Mouse (Mus musculus): ENCODE measurements at regions not wholly inside any gene's neighbourhood (a gene's known extent, or its start where the extent isn't known, plus 50 kb on each side); places are given as distances from the start of the nearest gene placed in this dataset.
A peak's percentile ranks its signal among the peaks of the same experiment; 100 is the strongest.

- Histone ChIP-seq H3K27me3 (ENCODE audit: control insufficient read depth, insufficient read depth, low read length) (no peaks in the 10 kb centered on the region), H3K36me3 (ENCODE audit: control insufficient read depth, insufficient read depth, low read length) (no peaks in the 10 kb centered on the region), H3K9ac (replicated peaks; ENCODE audit: low read depth, low read length) (no peak overlapping the region), H3K4me3 (ENCODE audit: low read depth, low read length) (no peak overlapping the region), H3K4me2 (replicated peaks; ENCODE audit: low read depth, low read length) (no peak overlapping the region), H3K27ac (ENCODE audit: low read length) (no peak overlapping the region), H3K9me3 (ENCODE audit: control insufficient read depth, low read depth, low read length) (no peaks in the 10 kb centered on the region), H3K4me1 (ENCODE audit: control insufficient read depth, insufficient read depth, low read length) (no peaks in the 10 kb centered on the region)
- no peak for ATAC-seq (ENCODE audit: insufficient number of reproducible peaks, insufficient read depth, low FRiP score, low read depth)
- 72% methylated on average over 2 of the region's 2 CpGs for WGBS
These were observed 677.6 kb downstream of the Diaph3 start for GRCm38 (mm10) chr14:86463388-86463787.

DNA sequence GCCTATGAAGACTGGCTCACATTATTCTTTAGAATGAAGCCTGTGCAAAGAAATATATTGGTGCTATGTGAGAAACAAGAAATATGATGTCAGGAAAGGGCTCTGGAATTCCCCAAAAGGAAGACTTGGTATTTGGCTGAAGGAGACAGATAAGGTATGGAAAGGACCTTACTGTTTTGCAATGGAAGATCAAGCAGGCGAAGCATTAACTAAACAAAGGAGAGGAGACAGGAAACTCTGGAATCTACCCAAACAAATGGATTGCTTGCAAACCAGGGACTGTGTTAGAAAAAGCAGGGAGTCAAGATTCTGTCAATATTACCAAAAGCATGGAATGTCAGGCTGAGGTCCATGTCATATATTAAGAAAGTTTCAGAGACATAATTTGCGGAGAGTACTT lies 687.9 kb downstream of the Diaph3 start:
- no peak overlapping the region for H3K9ac ChIP-seq (replicated peaks; ENCODE audit: low read depth, low read length)
- no peak overlapping the region for H3K4me3 ChIP-seq (ENCODE audit: low read depth, low read length)
- H3K4me2 ChIP-seq (replicated peaks; ENCODE audit: low read depth, low read length): no peak overlapping the region
- no peaks in the 10 kb centered on the region for H3K36me3 ChIP-seq (ENCODE audit: control insufficient read depth, insufficient read depth, low read length)
- WGBS: 61% methylated on average over 2 of the region's 2 CpGs
- no peaks in the 10 kb centered on the region for H3K27me3 ChIP-seq (ENCODE audit: control insufficient read depth, insufficient read depth, low read length)
- H3K27ac ChIP-seq (ENCODE audit: low read length): peak overlapping the region; percentile 39; the same call in 1 of the 2 replicates
- no peaks in the 10 kb centered on the region for H3K4me1 ChIP-seq (ENCODE audit: control insufficient read depth, insufficient read depth, low read length)
- H3K9me3 ChIP-seq (ENCODE audit: control insufficient read depth, low read depth, low read length): no peaks in the 10 kb centered on the region
- ATAC-seq (ENCODE audit: insufficient number of reproducible peaks, insufficient read depth, low FRiP score, low read depth): no peak

- Histone ChIP-seq H3K27me3 (ENCODE audit: control insufficient read depth, insufficient read depth, low read length) (no peaks in the 10 kb centered on the region), H3K9me3 (ENCODE audit: control insufficient read depth, low read depth, low read length) (no peaks in the 10 kb centered on the region), H3K27ac (ENCODE audit: low read length) (no peak overlapping the region), H3K9ac (replicated peaks; ENCODE audit: low read depth, low read length) (no peak overlapping the region), H3K4me1 (ENCODE audit: control insufficient read depth, insufficient read depth, low read length) (no peaks in the 10 kb centered on the region), H3K36me3 (ENCODE audit: control insufficient read depth, insufficient read depth, low read length) (no peaks in the 10 kb centered on the region), H3K4me3 (ENCODE audit: low read depth, low read length) (no peak overlapping the region), H3K4me2 (replicated peaks; ENCODE audit: low read depth, low read length) (no peak overlapping the region)
- WGBS: 82% methylated on average over 1 of the region's 1 CpGs
- ATAC-seq (ENCODE audit: insufficient number of reproducible peaks, insufficient read depth, low FRiP score, low read depth): no peak
These were observed 690.4 kb downstream of the Diaph3 start for GRCm38 (mm10) chr14:86450616-86451015.

GRCm38 (mm10) chr14:86445139-86445538 lies 695.9 kb downstream of the Diaph3 start:
- no peak for ATAC-seq (ENCODE audit: insufficient number of reproducible peaks, insufficient read depth, low FRiP score, low read depth)
- no peaks in the 10 kb centered on the region for H3K27me3 ChIP-seq (ENCODE audit: control insufficient read depth, insufficient read depth, low read length)
- no peaks in the 10 kb centered on the region for H3K9me3 ChIP-seq (ENCODE audit: control insufficient read depth, low read depth, low read length)
- H3K4me2 ChIP-seq (replicated peaks; ENCODE audit: low read depth, low read length): no peak overlapping the region
- WGBS: 69% methylated on average over 4 of the region's 4 CpGs
- no peak overlapping the region for H3K4me3 ChIP-seq (ENCODE audit: low read depth, low read length)
- H3K4me1 ChIP-seq (ENCODE audit: control insufficient read depth, insufficient read depth, low read length): no peaks in the 10 kb centered on the region
- H3K36me3 ChIP-seq (ENCODE audit: control insufficient read depth, insufficient read depth, low read length): no peaks in the 10 kb centered on the region
- no peak overlapping the region for H3K27ac ChIP-seq (ENCODE audit: low read length)
- H3K9ac ChIP-seq (replicated peaks; ENCODE audit: low read depth, low read length): no peak overlapping the region

GRCm38 (mm10) chr14:86443921-86444835 lies 696.9 kb downstream of the Diaph3 start:
- Histone ChIP-seq H3K27me3 (ENCODE audit: control insufficient read depth, insufficient read depth, low read length) (no peaks in the 10 kb centered on the region), H3K4me1 (ENCODE audit: control insufficient read depth, insufficient read depth, low read length) (no peaks in the 10 kb centered on the region), H3K4me3 (ENCODE audit: low read depth, low read length) (no peak overlapping the region), H3K36me3 (ENCODE audit: control insufficient read depth, insufficient read depth, low read length) (no peaks in the 10 kb centered on the region), H3K9ac (replicated peaks; ENCODE audit: low read depth, low read length) (no peak overlapping the region), H3K4me2 (replicated peaks; ENCODE audit: low read depth, low read length) (no peak overlapping the region), H3K27ac (ENCODE audit: low read length) (no peak overlapping the region), H3K9me3 (ENCODE audit: control insufficient read depth, low read depth, low read length) (no peaks in the 10 kb centered on the region)
- WGBS: 63% methylated on average over 5 of the region's 5 CpGs
- no peak for ATAC-seq (ENCODE audit: insufficient number of reproducible peaks, insufficient read depth, low FRiP score, low read depth)

GRCm38 (mm10) chr14:86441895-86442679 lies 698.9 kb downstream of the Diaph3 start:
- no peak for ATAC-seq (ENCODE audit: insufficient number of reproducible peaks, insufficient read depth, low FRiP score, low read depth)
- Histone ChIP-seq H3K9me3 (ENCODE audit: control insufficient read depth, low read depth, low read length) (no peaks in the 10 kb centered on the region), H3K27ac (ENCODE audit: low read length) (no peak overlapping the region), H3K4me2 (replicated peaks; ENCODE audit: low read depth, low read length) (no peak overlapping the region), H3K4me1 (ENCODE audit: control insufficient read depth, insufficient read depth, low read length) (no peaks in the 10 kb centered on the region), H3K27me3 (ENCODE audit: control insufficient read depth, insufficient read depth, low read length) (no peaks in the 10 kb centered on the region), H3K36me3 (ENCODE audit: control insufficient read depth, insufficient read depth, low read length) (no peaks in the 10 kb centered on the region), H3K4me3 (ENCODE audit: low read depth, low read length) (no peak overlapping the region), H3K9ac (replicated peaks; ENCODE audit: low read depth, low read length) (no peak overlapping the region)
- 83% methylated on average over 9 of the region's 9 CpGs for WGBS

DNA sequence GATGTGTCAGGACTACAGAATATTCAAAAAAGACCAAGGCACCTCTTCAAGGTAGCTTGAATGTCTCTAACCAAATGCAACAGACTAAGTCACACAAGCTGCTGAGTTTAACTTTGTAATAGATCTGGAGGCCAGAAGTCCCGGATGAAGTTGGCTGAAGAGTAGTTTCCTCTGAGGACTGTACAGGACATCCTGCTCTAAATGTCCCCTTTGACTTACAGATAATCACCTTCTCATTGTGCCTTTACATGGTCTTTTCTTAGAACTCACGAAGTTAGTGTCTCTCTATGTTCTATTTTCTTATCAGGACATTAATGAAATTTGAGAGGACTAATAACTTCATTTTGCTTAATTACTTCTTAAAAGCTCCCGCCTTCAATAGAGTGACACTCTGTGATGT lies 703.7 kb downstream of the Diaph3 start:
- no peaks in the 10 kb centered on the region for H3K9me3 ChIP-seq (ENCODE audit: control insufficient read depth, low read depth, low read length)
- H3K4me2 ChIP-seq (replicated peaks; ENCODE audit: low read depth, low read length): no peak overlapping the region
- no peaks in the 10 kb centered on the region for H3K4me1 ChIP-seq (ENCODE audit: control insufficient read depth, insufficient read depth, low read length)
- H3K4me3 ChIP-seq (ENCODE audit: low read depth, low read length): no peak overlapping the region
- no peak overlapping the region for H3K27ac ChIP-seq (ENCODE audit: low read length)
- no peaks in the 10 kb centered on the region for H3K27me3 ChIP-seq (ENCODE audit: control insufficient read depth, insufficient read depth, low read length)
- no peak overlapping the region for H3K9ac ChIP-seq (replicated peaks; ENCODE audit: low read depth, low read length)
- H3K36me3 ChIP-seq (ENCODE audit: control insufficient read depth, insufficient read depth, low read length): no peaks in the 10 kb centered on the region
- 76% methylated on average over 3 of the region's 3 CpGs for WGBS
- no peak for ATAC-seq (ENCODE audit: insufficient number of reproducible peaks, insufficient read depth, low FRiP score, low read depth)

DNA sequence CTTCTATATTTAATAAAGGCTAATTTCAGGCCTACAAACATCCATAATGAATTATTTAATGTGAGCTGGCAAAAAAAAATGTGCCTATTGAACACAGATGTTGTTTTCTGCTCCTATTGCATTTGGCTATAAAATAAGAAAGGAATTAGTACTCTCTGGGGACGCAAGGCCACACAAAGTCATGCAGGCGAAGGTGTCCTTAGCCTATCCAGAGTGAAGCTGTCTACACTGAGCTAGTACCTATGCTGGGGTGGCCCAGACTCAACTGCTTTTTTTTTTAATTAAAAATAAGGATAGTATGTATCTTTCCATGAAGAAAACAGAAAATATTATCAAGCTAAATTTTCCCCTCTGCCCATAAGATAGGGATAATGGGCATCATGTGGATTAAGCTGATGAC lies 705.7 kb downstream of the Diaph3 start:
- Histone ChIP-seq H3K4me3 (ENCODE audit: low read depth, low read length) (no peak overlapping the region), H3K27ac (ENCODE audit: low read length) (no peak overlapping the region), H3K9ac (replicated peaks; ENCODE audit: low read depth, low read length) (no peak overlapping the region), H3K4me1 (ENCODE audit: control insufficient read depth, insufficient read depth, low read length) (no peaks in the 10 kb centered on the region), H3K36me3 (ENCODE audit: control insufficient read depth, insufficient read depth, low read length) (no peaks in the 10 kb centered on the region), H3K9me3 (ENCODE audit: control insufficient read depth, low read depth, low read length) (no peaks in the 10 kb centered on the region), H3K4me2 (replicated peaks; ENCODE audit: low read depth, low read length) (no peak overlapping the region), H3K27me3 (ENCODE audit: control insufficient read depth, insufficient read depth, low read length) (no peaks in the 10 kb centered on the region)
- WGBS: 92% methylated on average over 2 of the region's 2 CpGs
- ATAC-seq (ENCODE audit: insufficient number of reproducible peaks, insufficient read depth, low FRiP score, low read depth): no peak

Measured in stomach, embryonic 14.5 days (tissue).